Mouse (Mus musculus) liver, postnatal 0 days (tissue): ENCODE measurements around the gene Vwa3b.

Experiments used
- CTCF ChIP-seq: sonication (generic); IDR thresholded peaks from 2 replicates; pipeline ENCODE4 v1.5.1; 2016; ENCODE audit warnings: antibody characterized with exemption, low read depth
- EP300 ChIP-seq: IDR thresholded peaks from 2 replicates; pipeline ENCODE4 v1.6.1; 2016; ENCODE audit warnings: antibody characterized with exemption, low read depth, mild to moderate bottlenecking

- TF ChIP-seq CTCF (no peak), EP300 (no peak)
Measured at GRCm38 (mm10) chr1:37077266-37077665, 50.9 kb downstream of the Vwa3b start.
